Mouse (Mus musculus) left cerebral cortex, postnatal 4 days (tissue): ENCODE results near the gene Rapgef1. TPM values are rescaled to one million over a fixed set of nuclear protein-coding genes. Genes with fewer than 3 reads are reported as not detected.

Source experiments
- DNase-seq: peaks from one replicate; pipeline ENCODE4 v3.0.0-alpha.2; 2022
- intact Hi-C: fragments of 180-260 bp; cut with DNase I; formaldehyde crosslinking; loops from one replicate; pipeline ENCODE4 v1.15.1; 2025
- total RNA-seq, 2 experiments: library from RNA; stranded (reverse); gene quantifications; 2 replicates each; pipeline ENCODE4 v1.2.3; 2021

The Rapgef1 gene
- total RNA-seq, 2 experiments from 2014 or later = 149 to 155 TPM

- intact Hi-C loops = no loop called here
- no peak for DNase-seq
Observed at GRCm38 (mm10) chr2:29784290-29784689, 164.8 kb downstream of the Rapgef1 start.

GRCm38 (mm10) chr2:29787104-29787917 is 167.8 kb downstream of the Rapgef1 start, which contains the start of gene Coq4:
Coq4 (plus strand) TSS chr2:29787493.
- DNase-seq = peak; percentile 88
- intact Hi-C loops = no loop called here

GRCm38 (mm10) chr2:29787937-29788681 is 168.6 kb downstream of the Rapgef1 start, which contains the start of gene Trub2:
Trub2 (minus strand) TSS chr2:29788502.
- peak; percentile 77 for DNase-seq
- intact Hi-C loops = no loop called here

Other genes starting within 250 kb of the Rapgef1 start
- gene Gm13420, start 132.0 kb downstream of the Rapgef1 start, total RNA-seq = 1 to 10 TPM; 1.2 to 1.7 TPM
- gene Gm13547, start 139.6 kb downstream of the Rapgef1 start, total RNA-seq = not detected
- gene Coq4, start 167.8 kb downstream of the Rapgef1 start, total RNA-seq = 10 to 100 TPM; 32.7 to 38.4 TPM
- 10 to 100 TPM; 48.2 to 51.1 TPM for gene Trub2, start 168.8 kb downstream of the Rapgef1 start, total RNA-seq
- gene Slc27a4, start 182.9 kb downstream of the Rapgef1 start, total RNA-seq = 10 to 100 TPM; 80.4 to 86.7 TPM
- gene Urm1, start 200.4 kb downstream of the Rapgef1 start, total RNA-seq = 10 to 100 TPM; 46.1 to 51.1 TPM
- 10 to 100 TPM; 17.5 to 19.0 TPM for gene Cercam, start 249.4 kb downstream of the Rapgef1 start, total RNA-seq